Mouse (Mus musculus): ENCODE measurements around the gene Tap2.

Tap2 gene

DNA sequence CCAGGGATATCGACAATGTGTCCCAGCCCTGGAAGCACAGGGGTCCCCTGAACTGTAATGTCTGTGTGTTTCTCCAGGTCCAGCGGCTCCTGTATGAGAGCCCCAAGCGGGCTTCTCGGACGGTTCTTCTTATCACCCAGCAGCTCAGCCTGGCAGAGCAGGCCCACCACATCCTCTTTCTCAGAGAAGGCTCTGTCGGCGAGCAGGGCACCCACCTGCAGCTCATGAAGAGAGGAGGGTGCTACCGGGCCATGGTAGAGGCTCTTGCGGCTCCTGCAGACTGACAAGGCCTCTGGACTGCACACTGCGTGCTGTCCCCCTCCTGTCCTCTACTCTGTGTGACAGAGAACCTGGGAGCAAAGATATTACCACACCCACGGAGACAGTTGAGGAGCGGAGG is 6.8 kb upstream of the Tap2 start:
- no peak for DNase-seq (ENCODE audit: inconsistent ontology term)

DNA sequence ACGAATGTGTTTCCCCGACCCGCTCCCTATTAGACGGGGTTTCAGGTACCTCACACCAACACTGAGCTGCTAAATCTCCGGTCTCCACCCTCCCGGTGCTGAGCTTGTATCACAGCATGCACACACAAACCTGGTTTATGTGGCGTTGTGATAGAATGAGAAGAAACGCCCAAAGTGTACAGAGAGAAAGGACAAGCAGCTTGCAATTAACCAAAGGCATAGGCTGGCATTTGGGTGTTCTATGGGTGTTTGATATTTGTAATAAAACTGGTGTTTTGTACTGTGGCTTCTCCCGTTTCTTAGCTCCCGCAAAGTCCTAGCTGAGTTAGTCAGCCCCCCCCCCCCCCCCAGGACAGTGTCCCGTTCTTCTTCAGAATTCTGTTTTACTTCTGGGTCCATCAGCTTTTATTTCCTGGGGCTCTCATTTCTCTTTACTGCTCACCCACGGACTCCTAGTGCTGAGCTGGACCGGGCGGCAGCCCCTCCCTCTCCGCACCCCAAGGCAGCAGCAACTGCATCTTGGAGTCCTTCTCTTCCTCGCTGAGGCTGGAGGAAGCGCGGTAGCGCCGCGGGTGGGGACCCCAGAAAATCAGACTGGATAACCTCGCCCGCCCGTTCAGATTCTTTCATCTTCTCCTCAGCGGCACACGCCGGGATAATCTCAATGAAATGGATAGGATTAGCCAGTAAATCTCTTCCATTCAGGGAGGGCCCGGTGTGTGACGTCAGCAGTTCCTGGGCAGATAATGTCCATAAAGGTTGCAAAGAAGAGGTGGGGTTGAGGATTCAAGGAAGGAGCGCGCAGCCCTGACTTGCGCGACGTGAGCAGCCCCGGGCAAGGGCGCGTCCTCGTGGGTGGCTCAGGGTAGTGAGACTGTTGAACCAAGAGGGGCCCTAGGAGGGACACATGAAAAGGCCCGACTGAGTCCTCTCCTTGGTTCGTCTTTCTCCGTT is 6.1 kb upstream of the Tap2 start, which contains the start of gene Psmb8:
Psmb8 (plus strand) TSS at position 781 of the 954 bp plus-strand sequence.
- peak; percentile 91 for DNase-seq (ENCODE audit: inconsistent ontology term)

DNA sequence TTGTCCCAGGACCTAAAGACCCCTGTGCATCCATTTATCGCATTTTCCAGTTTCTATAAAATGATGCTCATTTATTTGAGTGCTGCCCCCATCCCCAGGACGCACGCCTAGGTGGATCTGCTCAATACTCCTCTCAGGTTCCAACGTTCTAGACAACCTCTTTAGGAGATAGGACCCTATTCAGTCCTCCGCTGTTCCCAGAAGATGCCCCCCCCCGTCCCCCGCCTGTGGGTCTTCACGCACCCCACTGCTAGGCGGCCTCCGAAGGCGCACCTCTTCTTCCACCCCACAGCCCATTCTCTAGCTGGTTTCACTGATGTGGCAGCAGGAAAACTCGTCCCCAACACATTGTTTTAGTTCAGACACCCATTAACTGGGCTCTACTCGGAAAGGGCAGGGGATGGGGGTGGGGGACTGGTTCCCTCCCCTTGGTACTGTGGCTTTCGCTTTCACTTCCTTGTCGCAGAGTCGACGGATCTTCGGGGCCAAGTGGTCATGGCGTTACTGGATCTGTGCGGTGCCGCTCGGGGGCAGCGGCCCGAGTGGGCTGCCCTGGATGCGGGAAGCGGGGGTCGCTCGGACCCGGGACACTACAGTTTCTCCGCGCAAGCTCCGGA is 5.3 kb upstream of the Tap2 start:
- peak; percentile 85 for DNase-seq (ENCODE audit: inconsistent ontology term)

DNA sequence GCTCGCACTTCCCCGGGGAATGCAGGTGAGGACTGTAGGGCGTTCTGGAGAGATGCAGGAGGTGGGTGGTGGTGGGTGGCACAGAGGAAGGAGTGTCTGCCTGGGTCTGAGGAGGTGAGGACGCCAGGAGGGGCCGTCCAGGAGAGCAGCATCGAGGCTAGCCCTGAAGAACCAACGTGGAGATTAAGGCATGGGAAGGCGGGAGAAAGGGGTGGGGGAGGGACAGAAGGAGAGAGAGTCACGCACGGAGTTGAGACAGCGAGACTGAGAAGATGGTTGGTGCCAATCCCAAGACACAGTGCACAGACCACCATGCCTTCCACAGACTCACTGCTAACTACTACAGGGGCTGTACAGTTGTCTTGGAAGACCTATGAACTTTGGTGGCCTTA is 4.8 kb upstream of the Tap2 start:
- peak; percentile 20 for DNase-seq (ENCODE audit: inconsistent ontology term)

DNA sequence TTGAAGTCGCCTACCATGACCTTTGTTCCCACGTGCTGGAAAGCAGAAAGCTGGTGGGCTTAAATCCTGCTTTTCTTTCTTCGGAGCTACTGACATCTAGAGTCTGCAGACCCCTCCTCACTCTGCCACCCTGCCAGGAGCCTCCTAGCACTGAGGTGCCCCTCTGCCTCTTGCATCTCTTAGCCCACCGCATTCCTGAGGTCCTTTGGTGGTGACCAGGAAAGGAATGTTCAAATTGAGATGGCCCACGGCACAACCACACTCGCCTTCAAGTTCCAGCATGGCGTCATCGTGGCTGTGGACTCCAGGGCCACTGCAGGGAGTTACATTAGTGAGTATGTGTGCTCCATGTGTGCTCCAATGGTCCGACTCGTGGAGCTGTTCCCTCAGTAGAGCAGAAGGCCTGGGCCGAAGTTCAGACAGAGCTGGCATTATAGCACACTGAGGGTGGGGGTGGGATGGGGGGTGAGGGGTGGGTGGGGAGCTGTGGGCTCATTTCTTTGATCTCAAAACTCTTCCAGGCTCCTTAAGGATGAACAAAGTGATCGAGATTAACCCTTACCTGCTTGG is 4.2 kb upstream of the Tap2 start:
- peak; percentile 17 for DNase-seq (ENCODE audit: inconsistent ontology term)

DNA sequence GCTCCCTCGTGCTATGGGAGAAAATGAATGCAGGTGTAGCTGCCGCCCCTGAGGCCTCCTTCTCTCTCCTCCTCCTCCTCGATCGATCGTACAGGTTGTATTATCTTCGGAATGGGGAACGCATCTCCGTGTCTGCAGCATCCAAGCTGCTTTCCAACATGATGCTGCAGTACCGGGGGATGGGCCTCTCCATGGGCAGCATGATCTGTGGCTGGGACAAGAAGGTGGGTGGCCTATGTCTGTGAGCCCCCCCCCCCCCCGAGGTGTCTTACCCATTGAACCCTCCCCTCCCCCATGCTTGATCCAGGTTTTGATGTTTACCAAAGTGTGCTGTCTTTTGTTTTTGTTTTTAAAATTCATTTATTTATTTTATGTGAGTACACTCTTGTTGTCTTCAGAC is 3.3 kb upstream of the Tap2 start:
- DNase-seq (ENCODE audit: inconsistent ontology term) = no peak

DNA sequence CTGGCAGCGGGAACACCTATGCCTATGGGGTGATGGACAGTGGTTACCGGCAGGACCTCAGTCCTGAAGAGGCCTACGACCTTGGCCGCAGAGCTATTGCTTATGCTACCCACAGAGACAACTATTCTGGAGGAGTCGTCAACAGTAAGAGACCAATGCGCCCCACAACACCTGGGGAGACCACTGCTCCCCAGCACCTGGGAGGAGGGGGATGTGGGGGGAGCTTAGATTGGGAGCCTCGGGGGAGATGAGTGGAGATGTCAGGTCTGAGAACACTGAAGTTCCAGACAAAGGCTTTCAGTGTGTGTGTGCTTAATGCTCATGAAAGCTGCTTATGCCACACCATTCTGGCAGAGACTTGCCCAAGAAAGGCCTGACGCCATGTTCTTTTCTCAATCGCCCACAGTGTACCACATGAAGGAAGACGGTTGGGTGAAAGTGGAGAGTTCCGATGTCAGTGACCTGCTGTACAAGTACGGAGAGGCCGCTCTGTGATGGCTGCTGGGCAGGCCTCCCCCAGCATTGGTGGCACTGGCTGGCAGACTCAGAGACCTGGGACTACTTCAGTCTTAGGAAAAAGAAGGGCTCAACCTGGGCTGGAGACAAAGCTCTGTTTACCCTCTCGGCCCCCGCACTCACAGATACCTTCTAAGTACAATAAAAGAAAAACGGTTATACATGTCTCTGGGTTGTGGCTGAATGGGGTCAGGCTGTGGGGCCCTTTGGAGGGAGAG is 2.4 kb upstream of the Tap2 start:
- DNase-seq (ENCODE audit: inconsistent ontology term) = no peak

DNA sequence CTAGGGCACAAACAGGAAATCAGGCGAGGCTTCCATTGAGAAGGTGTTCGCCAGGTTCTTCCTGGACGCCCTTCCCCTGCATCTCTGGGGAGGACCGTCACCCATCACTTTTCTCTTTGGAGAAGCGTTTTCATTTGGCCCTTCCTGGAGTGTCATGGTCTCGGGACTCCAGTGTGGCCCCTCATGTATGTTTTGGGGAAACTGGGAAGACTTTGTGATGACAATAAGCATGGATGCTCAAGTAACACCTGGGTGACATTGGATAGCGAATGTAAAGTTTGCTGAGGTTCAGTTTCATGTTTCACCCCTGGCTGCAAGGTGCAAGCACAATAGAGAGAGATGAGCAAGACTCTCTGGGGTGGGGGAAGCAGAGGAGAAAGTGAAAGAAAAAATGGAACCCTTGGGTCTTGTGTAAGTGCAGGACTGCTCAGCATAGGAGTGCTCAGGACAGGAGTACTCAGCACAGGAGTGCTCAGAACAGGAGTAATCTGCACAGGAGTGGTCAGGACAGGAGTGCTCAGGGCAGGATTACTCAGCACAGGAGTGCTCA is 1.7 kb upstream of the Tap2 start:
- DNase-seq (ENCODE audit: inconsistent ontology term) = no peak

DNA sequence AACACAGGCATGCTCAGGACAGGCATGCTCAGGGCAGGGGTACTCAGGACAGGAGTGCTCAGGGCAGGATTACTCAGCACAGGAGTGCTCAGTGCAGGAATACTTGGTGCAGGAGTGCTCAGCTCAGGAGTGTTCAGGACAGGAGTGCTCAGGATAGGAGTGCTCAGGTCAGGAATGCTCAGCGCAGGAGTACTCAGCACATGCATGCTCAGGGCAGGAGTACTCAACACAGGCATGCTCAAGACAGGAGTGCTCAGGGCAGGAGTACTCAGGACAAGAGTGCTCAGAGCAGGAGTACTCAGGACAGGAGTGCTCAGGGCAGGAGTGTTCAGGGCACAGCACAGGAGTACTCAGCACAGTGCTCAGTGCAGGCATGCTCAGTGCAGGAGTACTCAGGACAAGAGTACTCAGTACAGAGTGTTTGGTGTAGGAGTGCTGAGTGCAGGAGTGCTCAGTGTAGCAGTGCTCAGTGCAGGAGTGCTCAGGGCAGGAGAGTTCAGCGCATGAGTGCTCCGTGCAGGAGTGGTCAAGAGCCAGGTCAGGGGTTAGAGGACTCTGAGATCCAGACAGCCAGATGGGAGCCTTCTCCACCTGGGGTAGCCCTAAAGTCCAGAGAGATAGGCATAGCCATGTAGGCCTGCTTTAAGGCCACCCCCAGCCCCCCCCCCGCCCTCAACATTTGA is 426 bp upstream of the Tap2 start:
- DNase-seq (ENCODE audit: inconsistent ontology term) = no peak

DNA sequence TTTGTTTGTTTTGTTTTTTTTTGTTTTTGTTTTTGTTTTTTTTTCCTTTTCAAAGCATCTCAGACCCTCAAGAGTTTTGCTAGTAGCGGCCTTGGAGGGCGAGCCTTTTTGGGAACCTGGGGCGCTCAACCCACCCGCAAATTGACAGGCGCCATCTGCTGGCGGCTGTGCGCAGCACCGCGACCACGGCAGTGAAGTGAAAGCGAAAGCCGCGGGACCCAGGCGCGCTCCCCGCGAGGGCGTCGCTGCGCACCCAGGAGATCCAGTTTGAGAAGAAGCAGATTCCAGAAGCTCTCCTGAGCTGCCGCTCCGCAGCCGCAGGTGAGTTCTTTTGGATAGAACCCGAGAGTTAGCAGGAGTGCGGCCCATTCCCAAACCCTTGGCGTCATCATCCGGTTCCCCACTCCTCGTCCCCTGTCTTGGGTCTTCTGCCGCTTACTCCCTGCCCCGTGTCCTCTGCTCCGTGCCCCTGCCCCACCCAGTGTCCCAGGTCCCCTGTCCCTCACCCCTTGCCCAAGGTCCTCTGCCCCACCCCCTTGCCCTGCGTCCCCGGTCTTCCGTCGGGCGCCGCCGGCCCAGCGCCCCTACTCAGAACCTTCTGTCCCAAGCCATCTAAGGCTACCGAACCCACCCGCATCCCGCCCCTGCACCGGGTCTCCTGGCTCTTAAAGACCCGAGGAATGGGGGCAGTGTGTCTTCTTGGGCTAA is 1.1 kb downstream of the Tap2 start:
- peak; percentile 85 for DNase-seq (ENCODE audit: inconsistent ontology term)

DNA sequence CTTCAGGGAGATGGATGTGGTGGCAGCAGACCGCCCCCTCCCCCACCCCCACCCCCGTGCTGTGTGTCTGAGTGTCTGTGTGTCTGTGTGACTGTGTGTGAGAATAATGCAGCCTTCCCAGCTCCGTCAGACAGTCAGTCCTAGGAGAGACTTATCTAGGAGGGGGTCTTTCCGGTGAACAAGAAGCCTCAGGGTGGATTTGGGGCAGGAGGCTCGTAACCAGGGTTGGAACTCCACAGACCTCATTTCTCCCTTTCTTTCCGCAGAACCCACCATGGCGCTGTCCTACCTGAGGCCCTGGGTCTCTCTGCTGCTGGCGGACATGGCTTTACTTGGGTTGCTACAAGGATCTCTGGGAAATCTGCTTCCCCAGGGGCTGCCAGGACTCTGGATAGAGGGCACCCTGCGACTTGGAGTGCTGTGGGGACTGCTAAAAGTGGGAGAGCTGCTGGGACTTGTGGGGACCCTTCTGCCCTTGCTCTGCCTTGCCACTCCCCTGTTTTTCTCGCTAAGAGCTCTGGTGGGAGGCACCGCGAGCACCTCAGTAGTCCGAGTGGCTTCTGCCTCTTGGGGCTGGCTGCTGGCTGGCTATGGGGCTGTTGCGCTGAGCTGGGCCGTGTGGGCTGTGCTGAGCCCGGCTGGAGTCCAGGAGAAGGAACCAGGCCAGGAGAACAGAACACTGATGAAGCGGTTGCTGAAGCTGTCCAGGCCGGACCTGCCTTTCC is 1.9 kb downstream of the Tap2 start:
- DNase-seq (ENCODE audit: inconsistent ontology term) = peak; percentile 61

DNA sequence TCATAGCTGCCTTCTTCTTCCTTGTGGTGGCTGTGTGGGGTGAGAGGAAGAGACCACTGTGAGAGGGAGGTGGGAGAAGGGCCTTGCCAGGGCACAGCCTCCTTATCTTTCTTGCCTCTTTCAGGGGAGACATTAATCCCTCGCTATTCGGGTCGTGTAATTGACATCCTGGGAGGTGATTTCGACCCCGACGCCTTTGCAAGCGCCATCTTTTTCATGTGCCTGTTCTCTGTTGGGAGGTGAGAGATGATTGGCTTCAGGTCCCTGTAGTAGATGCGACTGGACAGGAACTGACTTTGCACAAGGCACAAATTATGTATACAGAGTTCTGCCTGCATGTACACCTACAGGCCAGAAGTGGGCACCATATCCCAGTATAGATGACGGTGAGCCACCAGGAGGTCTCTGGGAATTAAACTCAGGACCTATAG is 2.4 kb downstream of the Tap2 start:
- peak; percentile 55 for DNase-seq (ENCODE audit: inconsistent ontology term)

DNA sequence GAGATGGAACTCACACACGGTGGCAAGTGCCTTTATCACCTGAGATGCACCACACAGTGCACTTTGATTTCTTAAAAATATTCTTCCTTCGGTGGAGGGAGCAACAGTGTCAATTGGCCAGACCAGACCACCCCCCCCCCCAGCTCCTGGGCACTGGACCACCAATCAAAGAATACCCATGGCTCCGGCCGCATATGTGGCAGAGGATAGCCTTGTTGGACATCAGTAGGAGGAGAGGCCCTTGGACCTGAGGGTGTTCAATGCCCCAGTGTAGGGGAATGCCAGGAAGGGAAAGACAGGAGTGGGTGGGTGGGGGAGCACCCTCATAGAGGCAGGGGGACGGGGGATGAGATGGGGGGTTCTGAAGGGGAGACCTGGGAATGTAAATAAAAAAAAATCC is 3.4 kb downstream of the Tap2 start:
- DNase-seq (ENCODE audit: inconsistent ontology term) = no peak

DNA sequence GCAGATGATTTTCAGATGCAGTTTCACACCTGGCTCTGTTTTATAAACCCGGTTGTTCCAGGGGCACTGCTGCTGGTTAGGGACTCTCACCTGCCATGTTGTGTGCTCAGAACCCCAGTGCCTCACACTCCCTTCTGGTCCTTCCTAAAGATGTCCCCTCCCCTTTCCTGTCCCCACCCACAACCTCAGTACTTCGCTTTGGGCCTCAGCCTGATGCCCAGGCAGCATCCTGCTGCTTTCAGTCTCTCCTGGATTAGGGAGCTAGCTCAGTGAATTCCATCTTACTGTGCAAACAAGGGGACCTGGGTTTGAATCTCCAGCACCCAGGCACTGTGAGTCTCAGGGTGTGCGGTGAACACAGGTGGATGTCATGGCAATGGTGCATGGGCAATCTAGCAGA is 4.1 kb downstream of the Tap2 start:
- no peak for DNase-seq (ENCODE audit: inconsistent ontology term)

DNA sequence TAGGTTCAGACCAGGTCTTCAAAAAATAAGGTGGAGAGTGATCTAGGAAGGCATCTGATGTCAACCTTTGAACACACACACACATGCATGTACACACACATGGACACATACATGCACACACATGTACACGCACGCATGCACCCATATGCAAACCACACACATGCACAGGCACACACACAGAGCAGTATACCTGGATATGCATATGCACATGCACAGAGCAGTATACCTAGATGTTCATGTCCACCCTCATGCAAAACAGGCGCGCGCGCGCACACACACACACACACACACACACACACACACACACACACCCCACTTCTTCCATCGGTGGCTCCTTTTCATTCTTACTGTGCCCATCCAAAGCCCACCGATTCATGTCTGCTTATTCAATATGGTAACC is 4.5 kb downstream of the Tap2 start:
- DNase-seq (ENCODE audit: inconsistent ontology term) = no peak

DNA sequence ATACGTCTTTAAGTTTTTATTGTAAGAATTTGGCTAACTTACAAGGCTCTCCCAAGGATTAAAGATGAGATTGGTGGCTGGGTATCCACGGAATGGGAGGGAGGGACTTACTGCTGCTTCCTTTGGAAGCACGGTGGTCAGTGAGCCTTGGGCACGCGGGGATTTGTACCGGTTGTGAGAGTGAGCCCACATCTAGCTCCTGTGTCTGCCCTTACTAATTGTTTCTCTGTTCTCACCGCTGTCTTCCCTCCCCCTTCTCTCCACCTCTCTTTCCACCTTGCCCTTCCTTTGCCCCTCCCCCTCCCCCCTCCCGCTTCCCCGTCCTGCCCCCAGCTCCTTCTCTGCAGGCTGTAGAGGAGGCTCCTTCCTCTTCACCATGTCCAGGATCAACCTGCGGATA is 5.1 kb downstream of the Tap2 start:
- no peak for DNase-seq (ENCODE audit: inconsistent ontology term)

DNA sequence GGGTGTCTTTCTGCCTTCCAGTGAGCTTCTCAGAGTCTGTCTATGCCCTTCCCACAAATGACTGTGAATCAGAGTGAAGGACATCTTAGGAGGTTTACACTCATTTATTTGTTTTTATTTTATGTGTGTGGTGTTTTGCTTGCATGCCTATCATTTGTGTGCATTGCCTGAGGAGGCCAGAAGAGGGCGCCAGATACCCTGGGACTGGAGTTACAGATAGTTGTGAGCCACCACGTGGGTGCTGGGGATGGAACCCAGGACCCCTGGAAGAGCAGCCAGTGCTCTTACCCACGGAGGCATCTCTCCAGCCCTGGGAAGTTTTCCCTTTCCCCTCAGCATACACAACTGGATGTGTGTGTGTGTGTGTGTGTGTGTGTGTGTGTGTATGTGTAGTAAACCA is 6.4 kb downstream of the Tap2 start:
- DNase-seq (ENCODE audit: inconsistent ontology term) = no peak

DNA sequence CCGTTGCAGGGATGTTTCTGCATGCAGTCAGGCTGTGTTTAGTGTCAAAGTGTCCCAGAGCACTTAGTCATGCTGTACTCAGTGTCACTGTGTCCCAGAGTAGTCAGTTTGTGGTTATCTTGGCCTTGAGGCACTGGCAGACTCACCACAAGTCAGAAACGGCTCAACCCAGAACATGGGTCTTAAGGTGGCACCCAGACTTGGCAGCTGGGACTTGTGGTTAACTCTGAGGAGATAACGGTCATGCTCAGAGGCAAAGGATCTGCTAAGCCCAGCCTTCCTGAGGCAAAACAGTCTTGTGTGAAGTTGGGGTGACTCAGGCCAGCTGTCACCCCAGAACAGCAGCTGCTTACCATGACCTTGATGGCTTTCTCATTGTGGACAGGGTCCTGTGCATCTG is 7.3 kb downstream of the Tap2 start:
- peak; percentile 47 for DNase-seq (ENCODE audit: inconsistent ontology term)

DNA sequence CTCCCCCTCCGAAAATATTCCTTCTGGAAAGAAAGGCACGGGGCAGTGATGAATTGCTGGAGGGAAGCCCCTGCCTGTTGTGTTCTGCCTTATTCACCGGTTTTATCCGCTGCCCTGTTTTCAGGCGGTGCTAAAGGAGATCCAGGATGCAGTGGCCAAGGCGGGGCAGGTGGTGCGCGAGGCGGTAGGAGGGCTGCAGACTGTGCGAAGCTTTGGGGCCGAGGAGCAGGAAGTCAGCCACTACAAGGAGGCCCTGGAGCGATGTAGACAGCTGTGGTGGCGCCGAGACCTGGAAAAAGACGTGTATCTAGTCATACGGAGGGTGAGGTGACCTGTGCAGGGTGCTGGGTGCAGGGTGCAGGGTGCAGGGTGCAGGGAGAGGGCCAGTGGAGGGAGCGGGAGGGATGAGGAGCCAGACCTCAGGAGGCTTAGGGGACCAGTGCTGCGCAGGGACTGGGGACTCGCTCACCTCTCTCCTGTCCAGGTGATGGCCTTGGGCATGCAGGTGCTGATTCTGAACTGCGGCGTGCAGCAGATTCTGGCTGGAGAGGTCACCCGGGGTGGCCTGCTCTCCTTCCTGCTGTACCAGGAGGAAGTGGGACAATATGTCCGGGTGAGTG is 8.5 kb downstream of the Tap2 start:
- DNase-seq (ENCODE audit: inconsistent ontology term) = no peak
